Mouse (Mus musculus): ENCODE data around the gene Tmem269. TPM values are rescaled to one million over a fixed set of nuclear protein-coding genes. Genes with fewer than 3 reads are reported as not detected.

Gene Tmem269
- total and polyA plus RNA-seq, 3 experiments = not detected

DNA sequence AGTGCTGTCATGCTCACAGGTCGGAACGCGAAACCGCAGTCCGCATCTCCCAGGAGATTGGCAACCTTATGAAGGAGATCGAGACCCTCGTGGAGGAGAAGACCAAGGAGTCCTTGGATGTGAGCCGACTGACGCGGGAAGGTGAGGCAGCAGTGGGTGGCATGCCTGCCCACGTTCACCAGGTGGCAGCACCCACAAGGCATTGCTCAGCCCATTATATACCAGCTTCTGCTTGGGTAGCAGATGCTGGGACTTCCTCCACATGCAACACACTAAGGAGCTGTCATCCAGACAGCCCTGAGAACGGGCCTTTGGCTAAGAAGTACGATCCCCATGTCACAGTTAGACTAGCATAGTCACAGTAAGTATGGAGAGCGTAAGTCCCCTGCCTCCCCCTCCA, 23.6 kb upstream of the Tmem269 start:
- H3K36me3 ChIP-seq (replicated peaks) = peaks cover 84% of the 10 kb centered on the region
- no peak for ATAC-seq (ENCODE audit: extremely low read depth, insufficient number of reproducible peaks, low FRiP score, poor library complexity, severe bottlenecking)
- no peaks in the 10 kb centered on the region for H3K27me3 ChIP-seq (ENCODE audit: insufficient read depth, low read length)
- TF ChIP-seq CTCF (IDR thresholded peaks at IDR 0.05; ENCODE audit: low read depth, low read length) (peak; percentile 19; the same call in 1 of the 2 replicates), GATA2 (IDR thresholded peaks at IDR 0.05; ENCODE audit: borderline replicate concordance, low read depth, low read length) (no peak)
- H3K4me1 ChIP-seq (ENCODE audit: insufficient read depth, low read depth, low read length) = peaks cover 5% of the 10 kb centered on the region; the same call in 1 of the 2 replicates
- DNase-seq (ENCODE audit: low spot score) = no peak
- H3K9me3 ChIP-seq (replicated peaks) = no peaks in the 10 kb centered on the region
- no peak overlapping the region for H3K4me3 ChIP-seq (ENCODE audit: low read depth, low read length)

- no peaks in the 10 kb centered on the region for H3K27me3 ChIP-seq (ENCODE audit: insufficient read depth, low read length)
- ATAC-seq (ENCODE audit: extremely low read depth, insufficient number of reproducible peaks, low FRiP score, poor library complexity, severe bottlenecking) = peak; percentile 28; the same call in 1 of the 2 replicates
- H3K4me1 ChIP-seq (ENCODE audit: insufficient read depth, low read depth, low read length) = peaks cover 12% of the 10 kb centered on the region
- H3K4me3 ChIP-seq (ENCODE audit: low read depth, low read length) = no peak overlapping the region
- DNase-seq (ENCODE audit: low spot score) = peak; percentile 61
- TF ChIP-seq POLR2AphosphoS5 (IDR thresholded peaks at IDR 0.05; ENCODE audit: insufficient replicate concordance, low read depth, low read length) (no peak), CTCF (IDR thresholded peaks at IDR 0.05; ENCODE audit: low read depth, low read length) (peak; percentile 88), TAL1 (conservative IDR thresholded peaks at IDR 0.05; ENCODE audit: low read depth, low read length) (no peak), GATA2 (IDR thresholded peaks at IDR 0.05; ENCODE audit: borderline replicate concordance, low read depth, low read length) (no peak)
- H3K9me3 ChIP-seq (replicated peaks) = no peaks in the 10 kb centered on the region
- H3K36me3 ChIP-seq (replicated peaks) = peaks cover 76% of the 10 kb centered on the region
Measured at GRCm38 (mm10) chr4:119239181-119239682, 21.2 kb upstream of the Tmem269 start.

GRCm38 (mm10) chr4:119238661-119239060, 20.6 kb upstream of the Tmem269 start:
- no peak for ATAC-seq (ENCODE audit: extremely low read depth, insufficient number of reproducible peaks, low FRiP score, poor library complexity, severe bottlenecking)
- Histone ChIP-seq H3K4me3 (ENCODE audit: low read depth, low read length) (no peak overlapping the region), H3K27me3 (ENCODE audit: insufficient read depth, low read length) (no peaks in the 10 kb centered on the region), H3K36me3 (replicated peaks) (peaks cover 70% of the 10 kb centered on the region), H3K9me3 (replicated peaks) (no peaks in the 10 kb centered on the region), H3K4me1 (ENCODE audit: insufficient read depth, low read depth, low read length) (peaks cover 18% of the 10 kb centered on the region)
- no peak for DNase-seq (ENCODE audit: low spot score)
- TF ChIP-seq GATA1 (IDR thresholded peaks at IDR 0.05; ENCODE audit: borderline replicate concordance, low read length) (no peak), POLR2AphosphoS5 (IDR thresholded peaks at IDR 0.05; ENCODE audit: insufficient replicate concordance, low read depth, low read length) (no peak), GATA2 (IDR thresholded peaks at IDR 0.05; ENCODE audit: borderline replicate concordance, low read depth, low read length) (no peak)

DNA sequence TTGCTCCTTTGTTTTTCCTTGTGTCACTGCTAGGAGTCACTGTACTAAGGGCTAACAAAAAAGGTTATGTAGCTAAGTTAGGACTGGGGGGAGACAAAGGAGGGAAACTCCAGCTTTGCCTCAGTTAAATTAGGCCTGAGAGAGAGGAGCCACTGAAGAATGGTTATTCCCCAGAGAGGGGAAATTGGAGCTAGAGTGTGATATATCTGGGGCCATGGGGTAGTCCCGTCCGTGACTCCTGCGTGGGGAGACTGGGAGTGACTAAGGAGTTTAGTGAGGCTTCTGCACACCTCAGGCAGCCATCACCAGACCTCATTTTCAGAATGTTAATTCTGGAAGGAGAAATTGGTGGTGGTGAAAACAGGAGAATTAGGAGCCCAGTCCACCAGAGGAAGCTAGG, 16.3 kb upstream of the Tmem269 start:
- H3K9me3 ChIP-seq (replicated peaks) = no peaks in the 10 kb centered on the region
- ATAC-seq (ENCODE audit: extremely low read depth, insufficient number of reproducible peaks, low FRiP score, poor library complexity, severe bottlenecking) = no peak
- H3K4me3 ChIP-seq (ENCODE audit: low read depth, low read length) = no peak overlapping the region
- TF ChIP-seq GATA2 (IDR thresholded peaks at IDR 0.05; ENCODE audit: borderline replicate concordance, low read depth, low read length) (no peak), TAL1 (conservative IDR thresholded peaks at IDR 0.05; ENCODE audit: low read depth, low read length) (no peak), CTCF (IDR thresholded peaks at IDR 0.05; ENCODE audit: low read depth, low read length) (no peak), POLR2AphosphoS5 (IDR thresholded peaks at IDR 0.05; ENCODE audit: insufficient replicate concordance, low read depth, low read length) (no peak), GATA1 (IDR thresholded peaks at IDR 0.05; ENCODE audit: borderline replicate concordance, low read length) (no peak)
- peaks cover 25% of the 10 kb centered on the region for H3K4me1 ChIP-seq (ENCODE audit: insufficient read depth, low read depth, low read length)
- no peaks in the 10 kb centered on the region for H3K27me3 ChIP-seq (ENCODE audit: insufficient read depth, low read length)
- no peak for DNase-seq (ENCODE audit: low spot score)
- H3K36me3 ChIP-seq (replicated peaks) = peaks cover 50% of the 10 kb centered on the region

GRCm38 (mm10) chr4:119233256-119233901, 15.4 kb upstream of the Tmem269 start:
- Histone ChIP-seq H3K9me3 (replicated peaks) (no peaks in the 10 kb centered on the region), H3K4me1 (ENCODE audit: insufficient read depth, low read depth, low read length) (peaks cover 20% of the 10 kb centered on the region), H3K27me3 (ENCODE audit: insufficient read depth, low read length) (no peaks in the 10 kb centered on the region), H3K4me3 (ENCODE audit: low read depth, low read length) (peak overlapping the region; percentile 94), H3K36me3 (replicated peaks) (peaks cover 49% of the 10 kb centered on the region)
- DNase-seq (ENCODE audit: low spot score) (peak; percentile 27), ATAC-seq (ENCODE audit: extremely low read depth, insufficient number of reproducible peaks, low FRiP score, poor library complexity, severe bottlenecking) (no peak)
- TF ChIP-seq GATA1 (IDR thresholded peaks at IDR 0.05; ENCODE audit: borderline replicate concordance, low read length) (no peak), POLR2AphosphoS5 (IDR thresholded peaks at IDR 0.05; ENCODE audit: insufficient replicate concordance, low read depth, low read length) (no peak), GATA2 (IDR thresholded peaks at IDR 0.05; ENCODE audit: borderline replicate concordance, low read depth, low read length) (no peak), TAL1 (conservative IDR thresholded peaks at IDR 0.05; ENCODE audit: low read depth, low read length) (no peak), CTCF (IDR thresholded peaks at IDR 0.05; ENCODE audit: low read depth, low read length) (no peak)

- ATAC-seq (ENCODE audit: extremely low read depth, insufficient number of reproducible peaks, low FRiP score, poor library complexity, severe bottlenecking) = peak; percentile 98
- Histone ChIP-seq H3K4me3 (ENCODE audit: low read depth, low read length) (peak within 1 kb of the TSS; percentile 94), H3K36me3 (replicated peaks) (peaks cover 49% of the 10 kb centered on the region), H3K27me3 (ENCODE audit: insufficient read depth, low read length) (no peaks in the 10 kb centered on the region), H3K4me1 (ENCODE audit: insufficient read depth, low read depth, low read length) (peaks cover 20% of the 10 kb centered on the region), H3K9me3 (replicated peaks) (no peaks in the 10 kb centered on the region)
- no peak for TF ChIP-seq POLR2AphosphoS5 (IDR thresholded peaks at IDR 0.05; ENCODE audit: insufficient replicate concordance, low read depth, low read length)
- TF ChIP-seq TAL1 (conservative IDR thresholded peaks at IDR 0.05; ENCODE audit: low read depth, low read length) = no peak
- no peak for TF ChIP-seq CTCF (IDR thresholded peaks at IDR 0.05; ENCODE audit: low read depth, low read length)
- TF ChIP-seq GATA1 (IDR thresholded peaks at IDR 0.05; ENCODE audit: borderline replicate concordance, low read length) = no peak
- no peak for TF ChIP-seq GATA2 (IDR thresholded peaks at IDR 0.05; ENCODE audit: borderline replicate concordance, low read depth, low read length)
- peak; percentile 98 for DNase-seq (ENCODE audit: low spot score)
Measured at GRCm38 (mm10) chr4:119232410-119233255, 14.6 kb upstream of the Tmem269 start, which contains the start of the genes AU022252 and P3h1. AU022252 (minus strand) TSS chr4:119232712. P3h1 (plus strand) TSS chr4:119232915.
